Mouse (Mus musculus) hindbrain, postnatal 0 days (tissue): ENCODE measurements around the gene 2810408A11Rik. TPM values are rescaled to one million over a fixed set of nuclear protein-coding genes. Genes with fewer than 3 reads are reported as not detected.

Experiments used
- ATAC-seq: fragments of 200-750 bp; cut with Nextera tagmentation; 2 replicates; pipeline ENCODE4 v1.8.0; 2017; ENCODE audit warnings: mild to moderate bottlenecking, moderate TSS enrichment, moderate library complexity
- DNase-seq: peaks from one replicate; pipeline ENCODE4 v3.0.0-alpha.2; 2015; ENCODE audit warnings: low spot score
- H3K27ac ChIP-seq: fragments of 300-500 bp; sonication (generic); 2 replicates; pipeline ENCODE4 v1.5.1; 2014; ENCODE audit warnings: mild to moderate bottlenecking
- H3K27me3 ChIP-seq: fragments of 300-500 bp; sonication (generic); 2 replicates; pipeline ENCODE4 v1.6.1; 2014; ENCODE audit warnings: low read length, mixed read lengths; ENCODE audit not compliant: insufficient read depth
- H3K36me3 ChIP-seq: fragments of 300-500 bp; sonication (generic); 2 replicates; pipeline ENCODE4 v1.6.1; 2014; ENCODE audit warnings: low read length, mixed read lengths; ENCODE audit not compliant: insufficient read depth
- H3K4me1 ChIP-seq: fragments of 300-500 bp; sonication (generic); 2 replicates; pipeline ENCODE4 v1.6.1; 2014; ENCODE audit warnings: antibody characterized with exemption, low read length, mixed read lengths; ENCODE audit not compliant: insufficient read depth
- H3K4me2 ChIP-seq: fragments of 300-500 bp; sonication (generic); 2 replicates; pipeline ENCODE4 v1.6.1; 2014; ENCODE audit warnings: low read depth, mild to moderate bottlenecking, low read length, moderate library complexity, mixed read lengths
- H3K4me3 ChIP-seq: fragments of 300-500 bp; sonication (generic); 2 replicates; pipeline ENCODE4 v1.5.1; 2014; ENCODE audit warnings: low read length
- H3K9ac ChIP-seq: fragments of 300-500 bp; sonication (generic); replicated peaks from 2 replicates; pipeline ENCODE4 v1.6.1; 2014; ENCODE audit warnings: mild to moderate bottlenecking, low read length, moderate library complexity, mixed read lengths
- H3K9me3 ChIP-seq: fragments of 300-500 bp; sonication (generic); 2 replicates; pipeline ENCODE4 v1.6.1; 2016; ENCODE audit warnings: low read length, mixed read lengths
- CTCF ChIP-seq: IDR thresholded peaks from 2 replicates; pipeline ENCODE4 v1.5.1; 2016; ENCODE audit warnings: antibody characterized with exemption, control low read depth, low read depth
- WGBS: fragments of 180-500 bp; shearing (Covaris S2); extraction: QIAGEN DNeasy Blood & Tissue Kit; methylation state at CpG from one replicate; pipeline ENCODE4 v1.1.7; 2014; 5-methylcytosine and 5-hydroxymethylcytosine counted together
- polyA plus RNA-seq: library from polyadenylated mRNA; unstranded; fragments of >200 nt; fragmentation: Nextera tagmentation; extraction: Ambion mirVana; gene quantifications from 2 replicates; pipeline ENCODE4 v1.2.1, GENCODE M21; 2015
- total RNA-seq: library from RNA; depleted of rRNA; stranded (reverse); fragments of >200 nt; gene quantifications from 2 replicates; pipeline ENCODE4 v1.2.3, GENCODE M21; 2014

Gene 2810408A11Rik
- total and polyA plus RNA-seq, 2 experiments from 2014 or later = 6.5 to 9.7 TPM

GRCm38 (mm10) chr11:69904311-69904710 lies 3.5 kb upstream of the 2810408A11Rik start:
- ATAC-seq (no peak), DNase-seq (no peak)
- Histone ChIP-seq H3K9ac (no peak overlapping the region), H3K27me3 (no peaks in the 10 kb centered on the region), H3K9me3 (no peaks in the 10 kb centered on the region), H3K4me3 (no peak overlapping the region), H3K36me3 (peaks cover 52% of the 10 kb centered on the region), H3K27ac (no peak overlapping the region), H3K4me1 (peaks cover 12% of the 10 kb centered on the region), H3K4me2 (no peak overlapping the region)
- TF ChIP-seq CTCF = no peak
- whole genome bisulfite sequencing = 97% methylated on average over 9 of the region's 9 CpGs

GRCm38 (mm10) chr11:69902972-69903371 lies 2.2 kb upstream of the 2810408A11Rik start:
- Histone ChIP-seq H3K27ac (no peak overlapping the region), H3K36me3 (peaks cover 40% of the 10 kb centered on the region), H3K9ac (peak overlapping the region; percentile 72; the same call in 1 of the 2 replicates), H3K4me2 (peak overlapping the region; percentile 98), H3K4me3 (peak overlapping the region; percentile 63; the same call in 1 of the 2 replicates), H3K27me3 (no peaks in the 10 kb centered on the region), H3K4me1 (peaks cover 17% of the 10 kb centered on the region), H3K9me3 (no peaks in the 10 kb centered on the region)
- no peak for DNase-seq
- no peak for ATAC-seq
- TF ChIP-seq CTCF = no peak
- WGBS = 86% methylated on average over 13 of the region's 13 CpGs

GRCm38 (mm10) chr11:69901993-69902392 lies 1.2 kb upstream of the 2810408A11Rik start:
- TF ChIP-seq CTCF = no peak
- no peaks in the 10 kb centered on the region for H3K27me3 ChIP-seq
- DNase-seq (no peak), ATAC-seq (no peak; the same call in 1 of the 2 replicates)
- H3K4me2 ChIP-seq = peak overlapping the region; percentile 98
- WGBS = under 1% methylated on average over 39 of the region's 39 CpGs
- peaks cover 17% of the 10 kb centered on the region for H3K4me1 ChIP-seq
- H3K9me3 ChIP-seq = no peaks in the 10 kb centered on the region
- peak overlapping the region; percentile 91 for H3K27ac ChIP-seq
- peak overlapping the region; percentile 63 for H3K4me3 ChIP-seq
- H3K9ac ChIP-seq = peak overlapping the region; percentile 72
- H3K36me3 ChIP-seq = peaks cover 30% of the 10 kb centered on the region

- Histone ChIP-seq H3K9ac (peak overlapping the region; percentile 72), H3K9me3 (no peaks in the 10 kb centered on the region), H3K4me2 (peak overlapping the region; percentile 98), H3K27me3 (no peaks in the 10 kb centered on the region), H3K36me3 (peaks cover 25% of the 10 kb centered on the region), H3K4me1 (peaks cover 17% of the 10 kb centered on the region), H3K27ac (peak overlapping the region; percentile 91), H3K4me3 (peak overlapping the region; percentile 63)
- under 1% methylated on average over 42 of the region's 42 CpGs for WGBS
- DNase-seq = peak; percentile 99
- peak; percentile 88 for ATAC-seq
- TF ChIP-seq CTCF = no peak
These were observed 639 bp upstream of the 2810408A11Rik start for GRCm38 (mm10) chr11:69901406-69901846.

GRCm38 (mm10) chr11:69899870-69900269 lies 917 bp downstream of the 2810408A11Rik start:
- DNase-seq = peak; percentile 24
- Histone ChIP-seq H3K27ac (0 out of 2 replicates have a peak overlapping the region, but pooled peaks have one; percentile 15), H3K36me3 (peaks cover 11% of the 10 kb centered on the region), H3K9ac (peak overlapping the region; percentile 72; the same call in 1 of the 2 replicates), H3K27me3 (no peaks in the 10 kb centered on the region), H3K9me3 (no peaks in the 10 kb centered on the region), H3K4me3 (peak overlapping the region; percentile 63), H3K4me1 (peaks cover 17% of the 10 kb centered on the region), H3K4me2 (peak overlapping the region; percentile 98)
- ATAC-seq = no peak
- 26% methylated on average over 4 of the region's 4 CpGs for WGBS
- TF ChIP-seq CTCF = no peak

GRCm38 (mm10) chr11:69895291-69895690 lies 5.5 kb downstream of the 2810408A11Rik start, which contains the start of gene Acap1:
Acap1 (minus strand) TSS chr11:69895539.
- no peak for DNase-seq
- no peaks in the 10 kb centered on the region for H3K27me3 ChIP-seq
- WGBS = 75% methylated on average over 4 of the region's 4 CpGs
- H3K9me3 ChIP-seq = no peaks in the 10 kb centered on the region
- no peaks in the 10 kb centered on the region for H3K36me3 ChIP-seq
- no peak within 1 kb of the TSS for H3K4me2 ChIP-seq
- no peak within 1 kb of the TSS for H3K4me3 ChIP-seq
- no peak for TF ChIP-seq CTCF
- peaks cover 11% of the 10 kb centered on the region for H3K4me1 ChIP-seq
- no peak within 1 kb of the TSS for H3K27ac ChIP-seq
- no peak within 1 kb of the TSS for H3K9ac ChIP-seq
- no peak for ATAC-seq

GRCm38 (mm10) chr11:69894671-69895070 lies 6.1 kb downstream of the 2810408A11Rik start:
- H3K4me1 ChIP-seq = peaks cover 9% of the 10 kb centered on the region

More at GRCm38 (mm10) chr11:69894671-69895070, 6.1 kb downstream of the 2810408A11Rik start:
- H3K4me3 ChIP-seq = no peak overlapping the region
- no peak overlapping the region for H3K9ac ChIP-seq
- TF ChIP-seq CTCF = no peak
- H3K27ac ChIP-seq = no peak overlapping the region
- no peak overlapping the region for H3K4me2 ChIP-seq
- whole genome bisulfite sequencing = 90% methylated on average over 5 of the region's 5 CpGs
- H3K27me3 ChIP-seq = no peaks in the 10 kb centered on the region
- H3K36me3 ChIP-seq = no peaks in the 10 kb centered on the region
- DNase-seq (no peak), ATAC-seq (no peak)
- no peaks in the 10 kb centered on the region for H3K9me3 ChIP-seq
